Mouse (Mus musculus): ENCODE results near the gene Cyp2b10. TPM values are rescaled to one million over a fixed set of nuclear protein-coding genes. Genes with fewer than 3 reads are reported as not detected.
"Not testable (repeated sequence)": the region's sequence is repeated elsewhere in the genome, so short reads cannot be mapped to it uniquely, and the experiment has no call there.

Gene Cyp2b10
- polyA plus RNA-seq, 1 experiment = 0.77 TPM

- no peak for DNase-seq (ENCODE audit: low read depth, low spot score)
- WGBS = 40% methylated on average over 6 of the region's 6 CpGs
These were observed 10.0 kb downstream of the Cyp2b10 start for GRCm38 (mm10) chr7:25907380-25907779.

- DNase-seq (ENCODE audit: low read depth, low spot score) = no peak
- 64% methylated on average over 2 of the region's 2 CpGs for WGBS
These were observed 12.6 kb downstream of the Cyp2b10 start for GRCm38 (mm10) chr7:25910046-25910445.

GRCm38 (mm10) chr7:25916116-25916515, 18.7 kb downstream of the Cyp2b10 start:
- WGBS = 77% methylated on average over 1 of the region's 1 CpGs
- DNase-seq (ENCODE audit: low read depth, low spot score) = no peak

- 53% methylated on average over 5 of the region's 5 CpGs for WGBS
These were observed 19.9 kb downstream of the Cyp2b10 start for GRCm38 (mm10) chr7:25917271-25917670.

GRCm38 (mm10) chr7:25919467-25919866, 22.0 kb downstream of the Cyp2b10 start:
- no peak for DNase-seq (ENCODE audit: low read depth, low spot score)
- 40% methylated on average over 1 of the region's 1 CpGs for WGBS

More at GRCm38 (mm10) chr7:25917271-25917670, 19.9 kb downstream of the Cyp2b10 start:
- not testable (repeated sequence) for DNase-seq (ENCODE audit: low read depth, low spot score)

- WGBS = 36% methylated on average over 1 of the region's 1 CpGs
These were observed 47.9 kb downstream of the Cyp2b10 start for GRCm38 (mm10) chr7:25945274-25945673.

More at GRCm38 (mm10) chr7:25945274-25945673, 47.9 kb downstream of the Cyp2b10 start:
- no peak for DNase-seq (ENCODE audit: low read depth, low spot score)

Other genes starting within 250 kb of the Cyp2b10 start
- 56.6 and 66.8 TPM in 2 replicates for gene Bckdha, start 238.6 kb upstream of the Cyp2b10 start, polyA plus RNA-seq (2012; rRNA removed)
- gene Exosc5, start 238.5 kb upstream of the Cyp2b10 start, polyA plus RNA-seq (2012; rRNA removed) = 51.4 and 55.4 TPM in 2 replicates
- 0.29 and 0.79 TPM in 2 replicates for gene Tmem91, start 222.5 kb upstream of the Cyp2b10 start, polyA plus RNA-seq (2012; rRNA removed)
- 21.8 and 24.6 TPM in 2 replicates for gene B9d2, start 216.8 kb upstream of the Cyp2b10 start, polyA plus RNA-seq (2012; rRNA removed)
- gene Tgfb1, start 210.6 kb upstream of the Cyp2b10 start, polyA plus RNA-seq (2012; rRNA removed) = 17.0 and 18.3 TPM in 2 replicates
- gene Ccdc97, start 178.5 kb upstream of the Cyp2b10 start, polyA plus RNA-seq (2012; rRNA removed) = 39.0 and 46.6 TPM in 2 replicates
- 35.8 and 42.9 TPM in 2 replicates for gene Hnrnpul1, start 142.9 kb upstream of the Cyp2b10 start, polyA plus RNA-seq (2012; rRNA removed)
- 15.3 and 24.2 TPM in 2 replicates for gene Axl, start 108.9 kb upstream of the Cyp2b10 start, polyA plus RNA-seq (2012; rRNA removed)
- 49.2 and 66.1 TPM in 2 replicates for gene Cyp2s1, start 80.7 kb upstream of the Cyp2b10 start, polyA plus RNA-seq (2012; rRNA removed)
- gene Cyp2b13, start 163.9 kb downstream of the Cyp2b10 start, polyA plus RNA-seq (2012; rRNA removed) = 0.05 TPM in 1 of 2 replicates, not detected in the other

All from large intestine, adult 2 months (tissue).